Mouse (Mus musculus) E14TG2a.4 (cell line): ENCODE measurements at regions not wholly inside any gene's neighbourhood (a gene's known extent, or its start where the extent isn't known, plus 50 kb on each side); places are given as distances from the start of the nearest gene placed in this dataset.

ENCODE experiments used
- CTCF ChIP-seq: conservative IDR thresholded peaks from 2 replicates; pipeline ENCODE4 v1.5.1; 2014; ENCODE audit warnings: low read length
- NANOG ChIP-seq: IDR thresholded peaks from 2 replicates; pipeline ENCODE4 v1.6.1; 2014; ENCODE audit warnings: borderline replicate concordance, low read length, mixed read lengths
- POU5F1 ChIP-seq: IDR thresholded peaks from 2 replicates; pipeline ENCODE4 v1.6.1; 2014; ENCODE audit warnings: low read length, borderline replicate concordance

DNA sequence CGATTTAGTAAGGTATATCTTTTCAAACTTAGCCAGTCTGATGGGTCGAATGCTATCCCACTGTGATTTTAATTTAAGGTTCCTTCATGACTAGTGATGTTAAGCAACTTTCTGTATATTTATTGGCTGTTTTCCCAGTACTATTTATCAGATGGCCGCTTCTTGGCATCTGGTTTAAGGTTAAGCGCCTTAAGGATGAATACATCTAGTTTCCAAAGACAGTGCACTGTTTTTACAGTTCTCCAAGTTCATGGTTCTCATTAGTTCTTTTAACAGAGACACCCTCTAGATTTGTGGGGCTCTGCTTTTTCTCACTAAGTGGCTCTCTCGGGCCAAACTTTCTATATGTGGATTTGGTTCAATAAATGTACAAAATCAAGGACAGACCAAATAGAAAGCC lies 159.9 kb upstream of the Pdzrn3 start:
- TF ChIP-seq CTCF = no peak
- TF ChIP-seq NANOG = no peak
- TF ChIP-seq POU5F1 = no peak
